15 mouse cellular contexts compared by ENCODE assay signal in the genomic region with DNA sequence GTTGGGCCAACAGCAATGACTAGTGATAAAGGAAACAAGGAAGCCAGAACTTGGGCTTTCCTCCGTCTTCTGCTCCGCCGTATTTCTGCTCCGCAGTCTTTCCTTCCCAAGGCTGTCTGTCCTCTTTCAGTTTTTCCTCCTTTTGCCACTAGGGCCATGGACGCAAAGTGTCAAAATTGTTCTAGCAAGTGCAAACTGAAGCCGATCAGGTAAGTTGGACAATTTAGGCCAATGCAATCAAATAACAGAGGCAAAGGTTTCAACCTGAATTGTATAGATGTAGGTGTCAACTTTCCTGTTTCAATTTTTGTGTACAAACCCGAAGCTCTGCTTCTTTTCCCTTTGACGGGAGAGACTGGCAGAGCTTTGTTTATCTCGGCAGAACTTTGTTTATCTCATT. TPM values are rescaled to one million over a fixed set of nuclear protein-coding genes. Genes with fewer than 3 reads are reported as not detected.
DNase-seq lines count a peak whose midpoint lies in the region; TF ChIP-seq lines count a peak whose summit lies in the region.
"Had no signal": no experiment of that assay in that cellular context is flagged by ENCODE, and none has a peak within 500 bp of the region (broad histone marks: within the 10 kb centered on the region; RNA-seq: fewer than 3 reads in every experiment).

No protein-coding gene starts in this region.

- no peaks in the 10 kb centered on the region for H3K27me3 ChIP-seq in testis, adult 2 months (ENCODE audit: control insufficient read depth, insufficient read depth, low read length)
- H3K27me3 ChIP-seq: limb, embryonic 13.5 days; neural tube, embryonic 13.5 days had no signal

- H3K36me3 ChIP-seq in testis, adult 2 months (ENCODE audit: control insufficient read depth, insufficient read depth, low read length) = no peaks in the 10 kb centered on the region
- H3K36me3 ChIP-seq: limb, embryonic 13.5 days; neural tube, embryonic 13.5 days had no signal

- peak; percentile 14; the same call in 1 of the 2 replicates for TF ChIP-seq CTCF in gastrocnemius, adult 2 months (IDR thresholded peaks at IDR 0.05)
- TF ChIP-seq CTCF in layer of hippocampus, adult 2 months (conservative IDR thresholded peaks at IDR 0.05) = peak; percentile 51
- TF ChIP-seq CTCF in testis, adult 2 months (IDR thresholded peaks at IDR 0.05; ENCODE audit: control insufficient read depth, insufficient read depth, insufficient replicate concordance, low read depth, low read length) = no peak

- peak overlapping the region; percentile 61 for H3K4me3 ChIP-seq in gastrocnemius, adult 2 months
- no peak overlapping the region; the same call in 1 of the 2 replicates for H3K4me3 ChIP-seq in layer of hippocampus, adult 2 months
- H3K4me3 ChIP-seq in testis, adult 2 months (ENCODE audit: control insufficient read depth, low read depth, low read length) = no peak overlapping the region
- H3K4me3 ChIP-seq: limb, embryonic 13.5 days; neural tube, embryonic 13.5 days had no signal

- H3K4me1 ChIP-seq in testis, adult 2 months (ENCODE audit: control insufficient read depth, insufficient read depth, low read length) = no peaks in the 10 kb centered on the region; the same call in 1 of the 2 replicates

- peak overlapping the region; percentile 88 for H3K27ac ChIP-seq in gastrocnemius, adult 2 months
- peak overlapping the region; percentile 89 for H3K27ac ChIP-seq in layer of hippocampus, adult 2 months
- H3K27ac ChIP-seq in testis, adult 2 months (ENCODE audit: control insufficient read depth, insufficient read depth, low read depth, low read length) = peak overlapping the region; percentile 34
- H3K27ac ChIP-seq: limb, embryonic 13.5 days; neural tube, embryonic 13.5 days had no signal

- no peak for TF ChIP-seq POLR2A in testis, adult 2 months (IDR thresholded peaks at IDR 0.05; ENCODE audit: control insufficient read depth, low read depth, low read length)

- no peak for DNase-seq in gastrocnemius, adult 2 months
- DNase-seq in gastrocnemius, postnatal 10 days = no peak
- no peak for DNase-seq in layer of hippocampus, adult 2 months (ENCODE audit: low spot score in 2 of 2)
- DNase-seq in layer of hippocampus, adult 11-12 months (ENCODE audit: low spot score) = no peak
- no peak for DNase-seq in testis, postnatal 10 days (ENCODE audit: low spot score)
- DNase-seq in ovary, postnatal 14 days (ENCODE audit: low spot score) = no peak
- DNase-seq in layer of hippocampus, postnatal 36 days = no peak
- DNase-seq: embryo, embryonic 11 days had no signal

- intact Hi-C loops in gastrocnemius, adult 2 months (cut with DNase I) = loop anchor here (1.0 kb wide), 1 partner anchor 27 kb away; no protein-coding TSS in a partner anchor

RNA-seq across cellular contexts. Expression of gene Rnase13, which starts 7.4 kb away (rescaled TPM):
- total RNA-seq in gastrocnemius, adult 2 months (2021) = not detected
- not detected for total RNA-seq in gastrocnemius, postnatal 10 days (2021)
- not detected for total RNA-seq in layer of hippocampus, adult 2 months (2021)
- polyA plus RNA-seq in testis, adult 2 months (2012; rRNA removed) = 0.07 TPM in 1 of 2 replicates, not detected in the other
- total RNA-seq in layer of hippocampus, postnatal 36 days (2021) = not detected
- total RNA-seq: adrenal gland, adult 18-20 months; granulocyte monocyte progenitor cell, adult 5-6 weeks; layer of hippocampus, postnatal 10 days; megakaryocyte-erythroid progenitor cell, adult 5-6 weeks had no signal
- polyA plus RNA-seq: limb, embryonic 13.5 days; neural tube, embryonic 13.5 days had no signal

RNA-seq across cellular contexts. Expression of gene Tppp2, which starts 11.7 kb away (rescaled TPM):
- 1 to 10 TPM; 1.8 TPM for total RNA-seq in gastrocnemius, adult 2 months (2021)
- not detected for total RNA-seq in gastrocnemius, postnatal 10 days (2021)
- not detected for total RNA-seq in layer of hippocampus, adult 2 months (2021)
- 153 and 181 TPM in 2 replicates for polyA plus RNA-seq in testis, adult 2 months (2012; rRNA removed)
- total RNA-seq in layer of hippocampus, postnatal 36 days (2021) = not detected
- total RNA-seq: adrenal gland, adult 18-20 months; granulocyte monocyte progenitor cell, adult 5-6 weeks; layer of hippocampus, postnatal 10 days; megakaryocyte-erythroid progenitor cell, adult 5-6 weeks had no signal
- polyA plus RNA-seq: limb, embryonic 13.5 days; neural tube, embryonic 13.5 days had no signal

RNA-seq across cellular contexts. Expression of gene Ndrg2, which starts 16.0 kb away (rescaled TPM):
- total RNA-seq in gastrocnemius, adult 2 months (2021) = 1,000 to 10,000 TPM; 1,660 to 1,958 TPM
- total RNA-seq in gastrocnemius, postnatal 10 days (2021) = 100 to 1,000 TPM; 700 to 765 TPM
- total RNA-seq in layer of hippocampus, adult 2 months (2021) = 100 to 1,000 TPM; 894 to 934 TPM
- 27.3 and 31.6 TPM in 2 replicates for polyA plus RNA-seq in testis, adult 2 months (2012; rRNA removed)
- total RNA-seq in layer of hippocampus, postnatal 36 days (2021) = 100 to 1,000 TPM; 824 to 861 TPM

RNA-seq across cellular contexts. Expression of gene Slc39a2, which starts 37.3 kb away (rescaled TPM):
- 1 to 10 TPM in 1 of 2 experiments, under 1 TPM in 1; 0.69 to 1.1 TPM for total RNA-seq in gastrocnemius, adult 2 months (2021)
- under 1 TPM; 0.45 to 0.68 TPM for total RNA-seq in gastrocnemius, postnatal 10 days (2021)
- 10 to 100 TPM in 1 of 2 experiments, 1 to 10 TPM in 1; 8.2 to 10.1 TPM for total RNA-seq in layer of hippocampus, adult 2 months (2021)
- polyA plus RNA-seq in testis, adult 2 months (2012; rRNA removed) = 0.14 and 0.30 TPM in 2 replicates
- 10 to 100 TPM in 1 of 2 experiments, 1 to 10 TPM in 1; 8.1 to 11.0 TPM for total RNA-seq in layer of hippocampus, postnatal 36 days (2021)

RNA-seq across cellular contexts. Expression of gene Mettl17, which starts 45.3 kb away (rescaled TPM):
- 10 to 100 TPM; 11.5 to 12.9 TPM for total RNA-seq in gastrocnemius, adult 2 months (2021)
- total RNA-seq in gastrocnemius, postnatal 10 days (2021) = 10 to 100 TPM; 11.1 to 14.9 TPM
- total RNA-seq in layer of hippocampus, adult 2 months (2021) = 10 to 100 TPM; 31.6 to 40.5 TPM
- 14.4 and 15.8 TPM in 2 replicates for polyA plus RNA-seq in testis, adult 2 months (2012; rRNA removed)
- 10 to 100 TPM; 40.8 to 50.5 TPM for total RNA-seq in layer of hippocampus, postnatal 36 days (2021)

Comparison
In these comparisons a context has a peak if more than half of its experiments do, and no peak if none do; other contexts are left out.
1. H3K27ac ChIP-seq: peak in every context shown above with its lines; median percentile 89 in layer of hippocampus, adult 2 months; 88 in gastrocnemius, adult 2 months; 34 in testis, adult 2 months.